Mouse (Mus musculus) left cerebral cortex, postnatal 36 days (tissue): ENCODE measurements around the gene Jag1. TPM values are rescaled to one million over a fixed set of nuclear protein-coding genes. Genes with fewer than 3 reads are reported as not detected.

ENCODE experiments used
- DNase-seq, 2 experiments: peaks; one replicate each; pipeline ENCODE4 v3.0.0; 2021 to 2022; ENCODE audit warnings: low spot score in 2 of 2, mixed read lengths in 1 of 2
- intact Hi-C: fragments of 180-260 bp; cut with DNase I; formaldehyde crosslinking; loops from one replicate; pipeline ENCODE4 v1.15.1; 2025
- total RNA-seq, 2 experiments: library from RNA; stranded (reverse); gene quantifications; 2 replicates each; pipeline ENCODE4 v1.2.3; 2021

Gene Jag1
- total RNA-seq, 2 experiments from 2014 or later, result 5.3 to 5.8 TPM

GRCm38 (mm10) chr2:137074313-137074620 is 42.2 kb downstream of the Jag1 start:
- DNase-seq, result no peak
- intact Hi-C loops, result no loop called here

GRCm38 (mm10) chr2:137073473-137074312 is 42.8 kb downstream of the Jag1 start:
- DNase-seq, result peak; percentile 12 to 25
- intact Hi-C loops, result no loop called here

- intact Hi-C loops, result no loop called here
Observed at GRCm38 (mm10) chr2:137067479-137068110, 48.8 kb downstream of the Jag1 start.

GRCm38 (mm10) chr2:137064513-137064912 is 51.9 kb downstream of the Jag1 start:
- DNase-seq, result no peak
- intact Hi-C loops, result no loop called here

More at GRCm38 (mm10) chr2:137067479-137068110, 48.8 kb downstream of the Jag1 start:
- DNase-seq, result no peak

- intact Hi-C loops, result no loop called here
- DNase-seq, result no peak
Observed at GRCm38 (mm10) chr2:137063829-137064228, 52.6 kb downstream of the Jag1 start.

- intact Hi-C loops, result no loop called here
- DNase-seq, result no peak
Observed at GRCm38 (mm10) chr2:137049906-137050305, 66.5 kb downstream of the Jag1 start.

GRCm38 (mm10) chr2:137049367-137049766 is 67.1 kb downstream of the Jag1 start:
- intact Hi-C loops, result no loop called here

GRCm38 (mm10) chr2:137044122-137044521 is 72.3 kb downstream of the Jag1 start:
- intact Hi-C loops, result no loop called here
- DNase-seq, result no peak

More at GRCm38 (mm10) chr2:137049367-137049766, 67.1 kb downstream of the Jag1 start:
- no peak for DNase-seq

Other genes starting within 250 kb of the Jag1 start
- 10 to 100 TPM in 1 of 2 experiments, 1 to 10 TPM in 1; 8.5 to 14.3 TPM for gene AL731706.2, start 231.0 kb downstream of the Jag1 start, total RNA-seq
- gene Slx4ip, start 225.4 kb downstream of the Jag1 start, total RNA-seq, result 1 to 10 TPM; 8.1 to 8.2 TPM
- gene AL731706.1, start 225.3 kb downstream of the Jag1 start, total RNA-seq, result 10 to 100 TPM; 10.5 to 15.2 TPM
- 10 to 100 TPM; 26.2 to 26.9 TPM for gene Mkks, start 225.3 kb downstream of the Jag1 start, total RNA-seq